Mouse (Mus musculus) embryonic fibroblast, embryonic 13.5 days (primary cell): Measurements from ENCODE around the gene Tmem167b.

Source experiments
- CTCF ChIP-seq: IDR thresholded peaks from 2 replicates; pipeline ENCODE4 v1.5.1; 2011; ENCODE audit warnings: mild to moderate bottlenecking, control low read depth, low read length, moderate library complexity, borderline replicate concordance; ENCODE audit not compliant: insufficient read depth
- POLR2A ChIP-seq: IDR thresholded peaks from 2 replicates; pipeline ENCODE4 v1.6.1; 2011; ENCODE audit warnings: low read depth, mild to moderate bottlenecking, control low read depth, low read length, moderate library complexity

GRCm38 (mm10) chr3:108510156-108510555, 52.1 kb downstream of the Tmem167b start:
- TF ChIP-seq CTCF = no peak
- no peak for TF ChIP-seq POLR2A
